ENCODE assay signal across 11 mouse cellular contexts in the genomic region with DNA sequence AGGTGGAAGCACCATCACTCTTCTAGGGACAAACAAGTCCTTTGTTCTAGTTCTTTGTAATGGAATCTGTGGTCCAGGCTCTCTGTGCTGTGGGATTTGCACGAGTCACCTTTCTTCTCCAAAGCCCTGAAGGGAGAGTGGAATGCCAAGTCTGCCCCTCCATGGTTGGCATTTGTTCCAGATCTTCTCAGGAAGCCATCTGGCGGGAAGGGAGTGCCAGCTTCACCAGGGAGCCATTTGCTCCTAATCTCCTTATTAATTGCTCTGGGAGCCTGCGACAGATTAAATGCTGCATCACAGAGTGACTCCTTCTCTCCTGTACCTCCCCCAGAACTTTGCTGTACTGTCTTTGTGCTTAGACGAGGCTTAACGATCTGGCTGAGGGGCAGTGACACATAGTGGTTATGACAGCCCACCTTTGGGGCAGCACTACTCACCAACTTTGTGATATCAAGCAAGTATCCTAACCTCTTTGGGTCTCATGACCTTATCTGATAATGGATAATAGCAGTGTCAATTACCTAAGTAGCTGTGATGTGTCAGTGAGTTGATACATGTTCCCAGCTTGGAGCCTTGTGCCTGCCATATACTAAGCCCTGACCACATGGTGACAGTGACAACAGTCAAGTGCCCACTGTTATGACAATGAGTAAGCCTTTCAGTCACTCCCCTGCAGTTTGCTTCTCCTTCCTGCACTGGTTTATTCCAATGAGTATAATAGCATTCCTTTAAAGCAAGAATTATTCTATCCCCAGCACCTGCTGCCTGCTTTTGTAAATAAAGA. TPM values are rescaled to one million over a fixed set of nuclear protein-coding genes. Genes with fewer than 3 reads are reported as not detected.
DNase-seq lines count a peak whose midpoint lies in the region; ATAC-seq and TF ChIP-seq lines count a peak whose summit lies in the region.
"Had no signal": no experiment of that assay in that cellular context is flagged by ENCODE, and none has a peak within 500 bp of the region (broad histone marks: within the 10 kb centered on the region; RNA-seq: fewer than 3 reads in every experiment).

No protein-coding gene starts in this region.

- H3K4me3 ChIP-seq in midbrain, postnatal 0 days (ENCODE audit: low read depth, low read length), result no peak overlapping the region
- no peak overlapping the region for H3K4me3 ChIP-seq in midbrain, embryonic 15.5 days
- H3K4me3 ChIP-seq in forebrain, embryonic 14.5 days (ENCODE audit: low read depth, low read length), result no peak overlapping the region

- peak; percentile 86 for DNase-seq in midbrain, postnatal 0 days (ENCODE audit: low spot score)
- peak; percentile 86 for DNase-seq in forebrain, embryonic 14.5 days (ENCODE audit: low spot score)
- peak; percentile 84 for DNase-seq in retina, postnatal 1 day
- DNase-seq in kidney, postnatal 14 days, result no peak
- no peak for DNase-seq in urinary bladder, postnatal 25 days (ENCODE audit: low spot score)
- DNase-seq: adrenal gland, adult 2 months; kidney, postnatal 36 days; right cerebral cortex, postnatal 14 days had no signal

- ATAC-seq in midbrain, postnatal 0 days (ENCODE audit: low FRiP score), result no peak
- no peak for ATAC-seq in midbrain, embryonic 15.5 days (replicated peaks)
- ATAC-seq in cerebellum, adult (ENCODE audit: insufficient number of reproducible peaks, low FRiP score, low TSS enrichment), result peak; percentile 82; the same call in 1 of the 2 replicates
- peak; percentile 83 for ATAC-seq in forebrain, embryonic 14.5 days

- TF ChIP-seq CTCF in midbrain, postnatal 0 days (IDR thresholded peaks at IDR 0.05), result no peak

- no peak overlapping the region for H3K27ac ChIP-seq in midbrain, postnatal 0 days (ENCODE audit: low read depth, low read length)
- H3K27ac ChIP-seq in midbrain, embryonic 15.5 days, result no peak overlapping the region
- H3K27ac ChIP-seq in forebrain, embryonic 14.5 days (ENCODE audit: low read depth, low read length), result peak overlapping the region; percentile 55; the same call in 1 of the 2 replicates
- H3K27ac ChIP-seq: macrophage had no signal

- WGBS in midbrain, postnatal 0 days, result 41% methylated on average over 5 of the region's 5 CpGs
- WGBS in midbrain, embryonic 15.5 days, result 43% methylated on average over 5 of the region's 5 CpGs
- 21% methylated on average over 5 of the region's 5 CpGs for WGBS in forebrain, embryonic 14.5 days

- H3K9me3 ChIP-seq in midbrain, postnatal 0 days (ENCODE audit: low read length), result no peaks in the 10 kb centered on the region
- no peaks in the 10 kb centered on the region for H3K9me3 ChIP-seq in midbrain, embryonic 15.5 days
- H3K9me3 ChIP-seq in forebrain, embryonic 14.5 days (replicated peaks; ENCODE audit: control insufficient read depth, low read length), result no peaks in the 10 kb centered on the region

- no peaks in the 10 kb centered on the region for H3K27me3 ChIP-seq in midbrain, postnatal 0 days (ENCODE audit: insufficient read depth, low read length)
- H3K27me3 ChIP-seq in midbrain, embryonic 15.5 days (replicated peaks), result no peaks in the 10 kb centered on the region
- H3K27me3 ChIP-seq in forebrain, embryonic 14.5 days (replicated peaks; ENCODE audit: control insufficient read depth, insufficient read depth, low read length), result no peaks in the 10 kb centered on the region

- H3K4me1 ChIP-seq in midbrain, postnatal 0 days (ENCODE audit: insufficient read depth, low read length), result no peaks in the 10 kb centered on the region
- peaks cover 4% of the 10 kb centered on the region; the same call in 1 of the 2 replicates for H3K4me1 ChIP-seq in midbrain, embryonic 15.5 days
- H3K4me1 ChIP-seq in forebrain, embryonic 14.5 days (ENCODE audit: control insufficient read depth, insufficient read depth, low read length), result peaks cover 15% of the 10 kb centered on the region

- H3K4me2 ChIP-seq in midbrain, postnatal 0 days (ENCODE audit: low read depth, low read length, poor library complexity, severe bottlenecking), result no peak overlapping the region
- no peak overlapping the region for H3K4me2 ChIP-seq in midbrain, embryonic 15.5 days
- H3K4me2 ChIP-seq in forebrain, embryonic 14.5 days (ENCODE audit: low read length), result no peak overlapping the region

- no peak overlapping the region for H3K9ac ChIP-seq in midbrain, postnatal 0 days (replicated peaks; ENCODE audit: low read length, poor library complexity, severe bottlenecking)
- H3K9ac ChIP-seq in midbrain, embryonic 15.5 days, result no peak overlapping the region
- no peak overlapping the region for H3K9ac ChIP-seq in forebrain, embryonic 14.5 days (ENCODE audit: low read length)

- H3K36me3 ChIP-seq in midbrain, postnatal 0 days (ENCODE audit: insufficient read depth, low read length), result no peaks in the 10 kb centered on the region
- no peaks in the 10 kb centered on the region for H3K36me3 ChIP-seq in midbrain, embryonic 15.5 days (replicated peaks)
- no peaks in the 10 kb centered on the region for H3K36me3 ChIP-seq in forebrain, embryonic 14.5 days (ENCODE audit: control insufficient read depth, insufficient read depth, low read length)

RNA-seq across cellular contexts. Expression of a gene that starts 15.7 kb away (rescaled TPM):
- 16.9 and 21.7 TPM in 2 replicates for total RNA-seq in midbrain, postnatal 0 days (2014; rRNA removed)
- 3.5 and 4.3 TPM in 2 replicates for polyA plus RNA-seq in midbrain, postnatal 0 days (2015; fragmentation: Nextera tagmentation; extraction: Ambion mirVana)
- 7.4 and 7.7 TPM in 2 replicates for polyA plus RNA-seq in midbrain, embryonic 15.5 days (2015; fragmentation: Nextera tagmentation; extraction: Ambion mirVana)
- polyA plus RNA-seq in forebrain, embryonic 14.5 days (2014; fragmentation: Nextera tagmentation; extraction: Ambion mirVana), result 5.3 and 7.3 TPM in 2 replicates

RNA-seq across cellular contexts. Expression of a gene that starts 15.8 kb away (rescaled TPM):
- total RNA-seq in midbrain, postnatal 0 days (2014; rRNA removed), result 72.0 and 80.4 TPM in 2 replicates
- polyA plus RNA-seq in midbrain, postnatal 0 days (2015; fragmentation: Nextera tagmentation; extraction: Ambion mirVana), result 18.1 and 20.9 TPM in 2 replicates
- polyA plus RNA-seq in midbrain, embryonic 15.5 days (2015; fragmentation: Nextera tagmentation; extraction: Ambion mirVana), result 34.8 and 35.7 TPM in 2 replicates
- 33.5 and 41.0 TPM in 2 replicates for polyA plus RNA-seq in forebrain, embryonic 14.5 days (2014; fragmentation: Nextera tagmentation; extraction: Ambion mirVana)

Comparison
In these comparisons a context has a peak if more than half of its experiments do, and no peak if none do; other contexts are left out.
1. ATAC-seq: peak in cerebellum, adult (single experiment) and forebrain, embryonic 14.5 days (single experiment); none in midbrain, postnatal 0 days (single experiment) and midbrain, embryonic 15.5 days (single experiment).
2. DNase-seq: peak in midbrain, postnatal 0 days (single experiment), forebrain, embryonic 14.5 days (single experiment) and retina, postnatal 1 day (single experiment); none in kidney, postnatal 14 days (single experiment) and urinary bladder, postnatal 25 days (single experiment).